Mouse (Mus musculus) liver, postnatal 0 days (tissue): ENCODE data around the gene Zw10. TPM values are rescaled to one million over a fixed set of nuclear protein-coding genes. Genes with fewer than 3 reads are reported as not detected.

Experiments
- ATAC-seq: fragments of 200-750 bp; cut with Nextera tagmentation; 2 replicates; pipeline ENCODE4 v1.8.0; 2017; ENCODE audit warnings: mild to moderate bottlenecking, moderate library complexity
- DNase-seq: peaks from one replicate; pipeline ENCODE4 v3.0.0-alpha.2; 2016
- H3K27ac ChIP-seq: fragments of 300-500 bp; sonication (generic); 2 replicates; pipeline ENCODE4 v1.5.1; 2014; ENCODE audit warnings: antibody characterized with exemption, moderate library complexity, mild to moderate bottlenecking, low read depth
- H3K27me3 ChIP-seq: fragments of 300-500 bp; sonication (generic); 2 replicates; pipeline ENCODE4 v1.6.1; 2014; ENCODE audit warnings: low read length, control low read depth, mixed read lengths; ENCODE audit not compliant: insufficient read depth
- H3K36me3 ChIP-seq: fragments of 300-500 bp; sonication (generic); replicated peaks from 2 replicates; pipeline ENCODE4 v1.6.1; 2014; ENCODE audit warnings: mild to moderate bottlenecking, control low read depth, low read length, moderate library complexity, mixed read lengths; ENCODE audit not compliant: insufficient read depth
- H3K4me1 ChIP-seq: fragments of 300-500 bp; sonication (generic); 2 replicates; pipeline ENCODE4 v1.6.1; 2014; ENCODE audit warnings: antibody characterized with exemption, mild to moderate bottlenecking, control low read depth; ENCODE audit not compliant: insufficient read depth
- H3K4me2 ChIP-seq: fragments of 300-500 bp; sonication (generic); 2 replicates; pipeline ENCODE4 v1.6.1; 2014; ENCODE audit warnings: low read depth, mild to moderate bottlenecking, low read length, moderate library complexity, mixed read lengths
- H3K4me3 ChIP-seq: fragments of 300-500 bp; sonication (generic); 2 replicates; pipeline ENCODE4 v1.5.1; 2014; ENCODE audit warnings: low read depth, low read length
- H3K9ac ChIP-seq: fragments of 300-500 bp; sonication (generic); replicated peaks from 2 replicates; pipeline ENCODE4 v1.6.1; 2014; ENCODE audit warnings: mild to moderate bottlenecking, moderate library complexity
- H3K9me3 ChIP-seq: fragments of 300-500 bp; sonication (generic); 2 replicates; pipeline ENCODE4 v1.6.1; 2016; ENCODE audit warnings: mild to moderate bottlenecking, control low read depth, low read length, mixed read lengths
- CTCF ChIP-seq: sonication (generic); IDR thresholded peaks from 2 replicates; pipeline ENCODE4 v1.5.1; 2016; ENCODE audit warnings: antibody characterized with exemption, low read depth
- EP300 ChIP-seq: IDR thresholded peaks from 2 replicates; pipeline ENCODE4 v1.6.1; 2016; ENCODE audit warnings: antibody characterized with exemption, low read depth, mild to moderate bottlenecking
- WGBS: fragments of 180-500 bp; shearing (Covaris S2); extraction: QIAGEN DNeasy Blood & Tissue Kit; methylation state at CpG from one replicate; pipeline ENCODE4 v1.1.7; 2014; ENCODE audit not compliant: insufficient replicate concordance; 5-methylcytosine and 5-hydroxymethylcytosine counted together
- polyA plus RNA-seq: library from polyadenylated mRNA; unstranded; fragments of >200 nt; fragmentation: Nextera tagmentation; extraction: Ambion mirVana; gene quantifications from 2 replicates; pipeline ENCODE4 v1.2.1, GENCODE M21; 2015

The Zw10 gene
- polyA plus RNA-seq, 1 experiment from 2014 or later = 10.0 TPM

DNA sequence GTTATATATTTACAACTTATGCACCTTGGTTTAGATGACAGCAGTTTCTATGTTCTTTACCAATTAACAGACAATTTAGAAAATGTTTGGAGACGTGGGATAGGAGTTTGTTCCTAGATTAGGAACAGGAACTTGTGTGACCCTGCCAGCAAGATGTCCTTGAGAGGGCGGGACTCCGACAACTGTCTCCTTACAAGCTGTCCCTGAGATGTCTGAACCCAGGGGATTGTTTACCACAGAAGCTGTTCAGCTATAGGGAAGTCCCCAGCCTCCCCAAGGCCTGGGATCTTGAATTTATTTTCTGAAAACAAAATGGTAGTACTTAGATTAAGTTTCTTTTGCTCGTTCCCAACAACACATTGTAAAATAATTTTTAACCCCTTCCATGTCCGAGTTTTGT, 4.5 kb upstream of the Zw10 start:
- H3K4me2 ChIP-seq = no peak overlapping the region
- no peak for DNase-seq
- no peak overlapping the region for H3K4me3 ChIP-seq
- H3K4me1 ChIP-seq = no peaks in the 10 kb centered on the region
- H3K36me3 ChIP-seq = no peaks in the 10 kb centered on the region
- 55% methylated on average over 5 of the region's 5 CpGs for WGBS
- no peak overlapping the region for H3K27ac ChIP-seq
- H3K9ac ChIP-seq = no peak overlapping the region
- ATAC-seq = no peak
- TF ChIP-seq EP300 = no peak
- TF ChIP-seq CTCF = no peak
- no peaks in the 10 kb centered on the region for H3K9me3 ChIP-seq
- no peaks in the 10 kb centered on the region for H3K27me3 ChIP-seq

DNA sequence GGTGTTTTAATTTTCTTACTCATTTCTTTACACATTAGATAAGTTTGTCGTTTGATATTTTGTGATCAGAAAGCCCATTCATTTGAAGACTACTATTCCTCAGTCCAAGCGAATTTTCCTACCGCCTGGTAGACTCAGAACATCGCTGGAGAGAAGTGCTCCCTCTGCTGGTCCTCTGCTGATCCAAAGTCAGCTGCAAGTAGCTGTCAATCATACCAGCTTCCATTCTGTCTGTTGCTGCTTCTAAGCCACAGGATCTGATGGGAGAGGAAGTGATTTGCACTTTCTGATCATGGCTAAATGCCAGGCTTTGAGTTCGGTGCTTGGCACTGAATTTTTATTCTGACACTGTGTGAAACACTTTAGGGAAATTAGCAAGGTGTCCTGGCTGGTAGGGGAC, 4.1 kb upstream of the Zw10 start:
- H3K9ac ChIP-seq = no peak overlapping the region

DNA sequence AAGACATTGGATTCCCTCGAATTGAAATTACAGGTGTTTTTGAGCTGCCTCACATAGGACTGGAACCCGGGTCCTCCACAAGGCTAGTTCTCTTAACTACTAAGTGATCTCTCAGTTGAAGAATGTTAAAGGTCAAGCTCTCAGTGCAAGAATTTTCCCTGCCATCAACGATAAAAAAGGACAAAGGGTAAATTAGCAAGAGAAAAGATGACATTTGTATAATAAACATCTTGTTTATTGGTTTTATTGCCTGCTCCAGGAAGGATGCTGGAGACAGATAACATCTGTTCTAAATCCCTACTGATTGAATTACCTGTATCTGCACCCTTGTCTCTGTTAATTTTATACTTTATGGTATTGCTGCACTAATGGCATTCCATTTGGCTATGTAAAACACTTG, 1.4 kb upstream of the Zw10 start:
- WGBS = 69% methylated on average over 3 of the region's 3 CpGs
- TF ChIP-seq CTCF (no peak), EP300 (no peak)
- Histone ChIP-seq H3K36me3 (peaks cover 7% of the 10 kb centered on the region), H3K4me2 (no peak overlapping the region), H3K4me1 (peaks cover 10% of the 10 kb centered on the region), H3K27me3 (no peaks in the 10 kb centered on the region), H3K27ac (no peak overlapping the region), H3K9me3 (no peaks in the 10 kb centered on the region), H3K4me3 (no peak overlapping the region), H3K9ac (no peak overlapping the region)
- no peak for ATAC-seq
- no peak for DNase-seq

More for the DNA sequence above, 4.1 kb upstream of the Zw10 start:
- no peak overlapping the region for H3K4me2 ChIP-seq
- ATAC-seq (no peak), DNase-seq (peak; percentile 72)
- TF ChIP-seq EP300 (no peak), CTCF (peak; percentile 85)
- no peaks in the 10 kb centered on the region for H3K36me3 ChIP-seq
- H3K4me3 ChIP-seq = no peak overlapping the region
- peaks cover 3% of the 10 kb centered on the region for H3K4me1 ChIP-seq
- WGBS = 5% methylated on average over 5 of the region's 5 CpGs
- no peak overlapping the region for H3K27ac ChIP-seq
- no peaks in the 10 kb centered on the region for H3K9me3 ChIP-seq
- H3K27me3 ChIP-seq = no peaks in the 10 kb centered on the region

DNA sequence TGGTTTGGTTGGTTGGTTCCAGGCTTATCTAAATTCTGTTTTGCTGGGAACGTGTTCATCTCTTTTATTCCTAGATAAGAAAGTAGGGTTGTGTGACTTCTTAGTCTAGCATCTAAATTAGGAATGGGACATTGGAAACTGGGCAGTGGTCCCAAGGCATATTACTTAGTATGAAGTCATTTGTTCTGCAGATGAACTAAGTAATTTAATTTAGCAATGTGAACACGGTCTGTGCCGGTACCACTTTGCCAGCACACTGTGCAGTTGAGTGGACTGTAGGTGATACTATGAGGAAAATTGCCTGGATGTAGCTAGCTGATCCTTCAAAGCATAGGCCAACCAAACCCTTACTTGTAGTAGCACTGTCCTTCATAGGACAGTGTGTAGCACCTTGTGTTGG, 21.4 kb downstream of the Zw10 start:
- Histone ChIP-seq H3K27me3 (no peaks in the 10 kb centered on the region), H3K9ac (no peak overlapping the region), H3K4me3 (no peak overlapping the region), H3K4me2 (no peak overlapping the region), H3K4me1 (no peaks in the 10 kb centered on the region), H3K36me3 (peaks cover 45% of the 10 kb centered on the region), H3K9me3 (no peaks in the 10 kb centered on the region), H3K27ac (no peak overlapping the region)
- DNase-seq = no peak
- 84% methylated on average over 3 of the region's 3 CpGs for WGBS
- ATAC-seq = no peak
- TF ChIP-seq EP300 (no peak), CTCF (no peak)

DNA sequence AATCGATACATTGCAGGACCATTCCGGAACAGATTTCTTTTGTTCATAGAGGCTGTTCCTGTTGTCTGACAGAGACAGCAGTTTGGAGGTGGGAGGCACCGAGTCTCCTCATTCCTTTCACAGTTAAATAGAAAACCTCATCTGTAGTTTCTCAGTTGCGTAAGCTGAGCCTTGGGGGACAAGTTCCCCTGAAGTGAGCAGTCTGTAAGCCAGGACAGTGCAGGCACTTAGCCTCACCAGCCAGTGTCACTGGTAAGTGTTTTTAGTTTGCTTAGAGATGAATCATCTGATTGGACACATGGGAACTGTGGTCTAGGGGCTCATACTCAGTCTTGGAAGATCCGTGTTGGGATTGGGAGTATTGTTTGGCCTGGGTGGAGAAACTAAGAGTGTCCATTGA, 25.7 kb downstream of the Zw10 start, which contains the start of gene Tmprss5:
TSS of gene Tmprss5 (plus strand) at position 154 of the 400 bp plus-strand sequence.
- Histone ChIP-seq H3K4me1 (no peaks in the 10 kb centered on the region), H3K9ac (no peak within 1 kb of the TSS), H3K27me3 (no peaks in the 10 kb centered on the region), H3K36me3 (peaks cover 29% of the 10 kb centered on the region), H3K4me3 (no peak within 1 kb of the TSS), H3K9me3 (no peaks in the 10 kb centered on the region), H3K27ac (no peak within 1 kb of the TSS), H3K4me2 (no peak within 1 kb of the TSS)
- TF ChIP-seq CTCF = no peak
- no peak for TF ChIP-seq EP300
- no peak for DNase-seq
- ATAC-seq = no peak
- 70% methylated on average over 5 of the region's 5 CpGs for WGBS

DNA sequence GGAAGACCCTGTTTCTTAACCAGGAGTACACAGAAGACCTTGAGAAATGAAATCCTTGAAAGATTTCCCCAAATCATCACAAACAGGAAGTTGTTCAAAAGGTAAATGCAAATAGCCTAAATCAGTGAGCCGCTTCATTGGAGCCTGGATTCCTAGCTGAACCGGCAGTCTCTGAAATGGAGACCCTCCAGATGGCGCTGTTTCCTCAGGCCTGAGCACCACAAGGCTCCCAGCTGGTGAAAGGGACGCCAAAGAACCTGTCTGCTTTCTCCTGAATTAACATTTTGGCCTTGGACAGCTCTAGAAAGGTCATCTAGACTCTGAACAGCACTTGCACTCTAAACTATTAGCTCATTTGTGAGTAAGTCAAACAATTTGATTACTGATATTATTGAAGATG, 26.1 kb downstream of the Zw10 start:
- H3K36me3 ChIP-seq = peaks cover 29% of the 10 kb centered on the region

DNA sequence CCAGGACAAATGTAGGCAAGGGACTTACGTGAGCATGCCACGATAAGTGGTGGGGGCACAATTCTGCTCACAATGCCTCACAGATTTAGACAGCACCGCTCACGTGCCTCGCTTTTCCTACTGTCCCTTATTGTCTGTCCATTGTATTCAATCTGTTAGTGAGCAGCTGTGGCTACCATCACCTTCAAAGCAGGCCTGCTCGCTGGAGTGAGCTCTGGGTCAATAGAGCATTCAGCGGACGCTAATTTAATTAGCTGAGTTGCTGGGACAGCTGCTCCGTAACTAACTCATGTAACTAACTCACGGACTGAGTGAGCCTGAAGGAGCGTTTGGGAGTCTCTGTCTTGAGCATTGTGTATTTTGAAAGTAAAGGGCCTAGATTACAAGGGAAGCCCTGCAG, 31.9 kb downstream of the Zw10 start:
- DNase-seq (no peak), ATAC-seq (no peak)
- no peaks in the 10 kb centered on the region for H3K27me3 ChIP-seq
- no peaks in the 10 kb centered on the region for H3K4me1 ChIP-seq
- H3K9ac ChIP-seq = no peak overlapping the region
- no peak overlapping the region for H3K27ac ChIP-seq
- H3K36me3 ChIP-seq = no peaks in the 10 kb centered on the region
- H3K9me3 ChIP-seq = no peaks in the 10 kb centered on the region
- TF ChIP-seq EP300 (no peak), CTCF (no peak)
- no peak overlapping the region for H3K4me3 ChIP-seq
- 74% methylated on average over 11 of the region's 11 CpGs for WGBS
- H3K4me2 ChIP-seq = no peak overlapping the region

More for the DNA sequence above, 26.1 kb downstream of the Zw10 start:
- Histone ChIP-seq H3K4me2 (no peak overlapping the region), H3K9ac (no peak overlapping the region), H3K4me1 (no peaks in the 10 kb centered on the region), H3K9me3 (no peaks in the 10 kb centered on the region), H3K27me3 (no peaks in the 10 kb centered on the region), H3K27ac (no peak overlapping the region), H3K4me3 (no peak overlapping the region)
- 24% methylated on average over 4 of the region's 4 CpGs for WGBS
- peak; percentile 71 for TF ChIP-seq CTCF
- no peak for TF ChIP-seq EP300
- ATAC-seq (no peak), DNase-seq (peak; percentile 59)
